Mouse (Mus musculus): ENCODE measurements around the gene Vmn1r232. TPM values are rescaled to one million over a fixed set of nuclear protein-coding genes. Genes with fewer than 3 reads are reported as not detected.

Vmn1r232 gene
- not detected in 2 replicates for polyA plus RNA-seq (2015; fragmentation: Nextera tagmentation; extraction: Ambion mirVana)

DNA sequence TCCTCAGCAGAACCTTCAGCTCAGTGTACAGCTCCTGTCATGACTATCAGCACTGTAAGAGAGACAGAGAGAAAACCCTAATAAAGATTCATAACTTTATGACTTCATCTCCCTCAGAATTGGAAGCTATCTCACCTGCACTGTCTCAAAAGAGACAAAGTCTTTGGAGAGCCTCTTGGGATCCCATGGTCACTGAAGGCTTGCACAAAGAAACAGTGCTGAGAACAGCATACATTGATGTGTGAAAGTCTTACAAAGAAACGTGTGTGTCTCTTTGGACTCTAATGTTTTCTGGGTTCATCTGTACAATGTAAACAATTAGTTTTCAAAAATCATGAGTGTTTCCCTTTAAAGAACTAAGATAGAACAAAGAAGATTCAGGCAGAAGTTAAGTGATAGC lies at the start of gene Vmn1r232:
TSS of gene Vmn1r232 (minus strand) at position 101 of the 400 bp plus-strand sequence.
- no peaks in the 10 kb centered on the region for H3K9me3 ChIP-seq
- no peaks in the 10 kb centered on the region for H3K27me3 ChIP-seq
- no peak for ATAC-seq (replicated peaks)
- no peak within 1 kb of the TSS for H3K4me3 ChIP-seq
- no peak within 1 kb of the TSS for H3K9ac ChIP-seq (replicated peaks)
- no peak within 1 kb of the TSS for H3K4me2 ChIP-seq (replicated peaks)
- H3K36me3 ChIP-seq: no peaks in the 10 kb centered on the region
- WGBS: 57% methylated on average over 1 of the region's 1 CpGs
- no peaks in the 10 kb centered on the region for H3K4me1 ChIP-seq
- H3K27ac ChIP-seq (replicated peaks): no peak within 1 kb of the TSS

DNA sequence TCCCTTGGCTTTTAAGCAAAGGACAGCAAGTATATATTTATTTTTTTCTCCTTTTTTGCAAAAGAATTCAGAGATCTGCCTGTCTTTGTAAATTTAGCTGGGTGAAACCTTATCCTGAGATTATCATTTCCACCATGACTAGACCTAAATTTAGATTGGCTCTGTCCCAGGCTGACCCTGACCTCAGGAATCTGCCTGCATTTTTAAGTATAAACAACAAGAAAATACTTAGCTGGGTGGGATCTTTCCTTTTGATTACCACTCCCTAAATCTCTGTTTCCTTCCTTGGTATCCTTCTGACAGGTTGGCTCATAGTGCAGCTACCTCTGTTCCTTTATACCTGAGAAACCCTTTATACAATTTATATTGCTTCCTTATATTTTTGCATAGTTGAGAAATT lies 47.2 kb upstream of the Vmn1r232 start:
- H3K27me3 ChIP-seq: no peaks in the 10 kb centered on the region
- no peak overlapping the region for H3K4me2 ChIP-seq (replicated peaks)
- no peak overlapping the region for H3K27ac ChIP-seq (replicated peaks)
- H3K4me3 ChIP-seq: no peak overlapping the region
- no peaks in the 10 kb centered on the region for H3K4me1 ChIP-seq
- H3K9ac ChIP-seq (replicated peaks): no peak overlapping the region
- H3K9me3 ChIP-seq: no peaks in the 10 kb centered on the region
- ATAC-seq (replicated peaks): no peak
- peaks cover 81% of the 10 kb centered on the region for H3K36me3 ChIP-seq

DNA sequence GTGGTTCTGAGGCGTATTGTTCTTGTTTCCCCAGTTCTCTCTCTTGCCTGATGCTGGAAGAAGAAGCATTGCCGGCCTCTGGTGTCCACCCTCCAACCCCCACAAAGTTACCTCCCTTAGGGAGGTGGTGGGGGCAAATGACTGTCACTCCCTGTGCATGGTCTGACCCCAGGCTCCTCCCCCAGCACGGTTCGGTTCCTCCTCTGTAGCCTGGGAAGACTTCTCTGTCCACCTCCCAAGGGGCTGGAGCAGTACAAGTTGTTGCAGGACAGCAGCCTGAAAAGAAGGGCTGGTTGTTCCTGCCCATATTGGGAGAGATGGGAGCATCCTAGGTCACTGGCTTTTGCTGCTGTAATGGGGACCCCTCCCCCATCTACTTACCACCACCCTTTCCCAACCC lies 45.9 kb upstream of the Vmn1r232 start:
- H3K27me3 ChIP-seq: no peaks in the 10 kb centered on the region
- H3K27ac ChIP-seq (replicated peaks): no peak overlapping the region
- H3K9me3 ChIP-seq: no peaks in the 10 kb centered on the region
- no peaks in the 10 kb centered on the region for H3K4me1 ChIP-seq
- ATAC-seq (replicated peaks): 0 out of 2 replicates have a peak, but pooled peaks have one; percentile 15
- H3K36me3 ChIP-seq: peaks cover 94% of the 10 kb centered on the region
- no peak overlapping the region for H3K4me2 ChIP-seq (replicated peaks)
- no peak overlapping the region for H3K4me3 ChIP-seq
- 89% methylated on average over 4 of the region's 4 CpGs for WGBS
- no peak overlapping the region for H3K9ac ChIP-seq (replicated peaks)

DNA sequence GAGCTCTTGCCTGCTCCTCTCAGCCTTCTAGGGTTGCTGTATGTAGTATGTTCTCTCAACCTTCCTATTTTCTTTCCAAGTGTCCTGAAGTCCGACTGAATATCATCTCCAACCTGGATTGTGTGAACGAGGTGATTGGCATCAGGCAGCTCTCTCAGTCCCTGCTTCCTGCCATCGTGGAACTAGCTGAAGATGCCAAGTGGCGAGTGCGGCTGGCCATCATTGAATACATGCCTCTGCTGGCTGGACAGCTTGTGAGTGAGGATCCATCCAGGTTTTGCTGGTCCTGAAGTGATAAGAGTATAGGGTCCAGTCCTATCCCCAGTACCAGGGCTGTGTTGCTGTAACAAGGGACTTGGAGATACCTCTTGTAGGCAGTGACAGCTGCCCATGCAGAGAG lies 40.9 kb upstream of the Vmn1r232 start:
- Histone ChIP-seq H3K4me2 (replicated peaks) (no peak overlapping the region), H3K27me3 (no peaks in the 10 kb centered on the region), H3K9me3 (no peaks in the 10 kb centered on the region), H3K36me3 (peaks cover 99% of the 10 kb centered on the region), H3K9ac (replicated peaks) (no peak overlapping the region), H3K4me1 (no peaks in the 10 kb centered on the region), H3K27ac (replicated peaks) (no peak overlapping the region), H3K4me3 (no peak overlapping the region)
- ATAC-seq (replicated peaks): no peak
- 96% methylated on average over 5 of the region's 5 CpGs for WGBS

DNA sequence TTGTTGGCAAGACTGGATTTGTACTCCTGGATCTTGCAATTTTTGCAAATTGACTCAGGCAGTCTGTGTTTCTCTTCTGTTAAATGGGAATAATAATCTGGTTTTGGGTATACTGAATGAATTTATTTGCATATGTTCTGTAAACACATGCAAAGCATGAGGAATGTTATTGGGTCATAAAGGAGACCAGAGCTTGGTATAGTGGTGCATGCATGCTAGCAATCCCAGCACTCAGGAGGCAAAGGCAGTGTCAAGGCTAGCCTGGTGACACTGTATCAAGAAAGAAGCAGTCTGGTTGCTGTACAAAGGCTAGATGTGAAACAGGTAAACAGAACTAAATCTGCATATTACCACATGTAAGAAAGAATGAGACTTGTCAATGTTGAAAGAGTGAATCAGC lies 27.1 kb upstream of the Vmn1r232 start:
- Histone ChIP-seq H3K27me3 (no peaks in the 10 kb centered on the region), H3K9me3 (no peaks in the 10 kb centered on the region), H3K36me3 (peaks cover under 1% of the 10 kb centered on the region), H3K4me2 (replicated peaks) (peak overlapping the region; percentile 65), H3K9ac (replicated peaks) (peak overlapping the region; percentile 81), H3K27ac (replicated peaks) (no peak overlapping the region; the same call in 1 of the 2 replicates), H3K4me1 (peaks cover 37% of the 10 kb centered on the region), H3K4me3 (peak overlapping the region; percentile 74)
- no peak for ATAC-seq (replicated peaks)

DNA sequence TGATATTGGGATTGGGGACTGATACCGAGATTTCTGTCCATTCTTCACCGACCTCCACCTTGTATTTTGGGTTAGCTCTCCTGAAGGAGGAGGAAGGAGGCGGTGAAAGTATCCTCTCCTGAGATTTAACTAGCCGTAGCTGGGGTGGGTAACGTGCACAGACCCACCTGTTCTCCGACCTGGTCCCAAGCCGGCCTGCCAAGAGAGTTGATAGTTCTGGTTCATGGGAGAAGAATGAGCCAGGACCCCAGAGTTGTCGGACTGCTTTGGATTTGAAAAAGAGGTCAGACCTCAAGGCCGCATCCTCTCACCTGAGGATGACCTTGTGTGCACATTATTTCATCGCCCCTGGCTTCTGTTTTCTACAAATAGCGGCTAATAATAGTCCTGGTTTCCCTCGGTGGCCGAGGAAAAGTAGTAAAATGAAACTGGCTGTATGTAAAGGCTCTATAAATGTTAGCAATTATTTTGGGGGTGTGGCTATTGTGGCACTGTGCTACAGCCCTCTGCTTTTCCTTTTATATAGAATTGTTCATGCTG lies 26.6 kb upstream of the Vmn1r232 start:
- Histone ChIP-seq H3K9ac (replicated peaks) (peak overlapping the region; percentile 81), H3K27ac (replicated peaks) (peak overlapping the region; percentile 98), H3K27me3 (no peaks in the 10 kb centered on the region), H3K4me1 (peaks cover 37% of the 10 kb centered on the region), H3K4me3 (peak overlapping the region; percentile 74), H3K9me3 (no peaks in the 10 kb centered on the region), H3K4me2 (replicated peaks) (peak overlapping the region; percentile 65), H3K36me3 (no peaks in the 10 kb centered on the region)
- under 1% methylated on average over 13 of the region's 13 CpGs for WGBS
- no peak for ATAC-seq (replicated peaks)

DNA sequence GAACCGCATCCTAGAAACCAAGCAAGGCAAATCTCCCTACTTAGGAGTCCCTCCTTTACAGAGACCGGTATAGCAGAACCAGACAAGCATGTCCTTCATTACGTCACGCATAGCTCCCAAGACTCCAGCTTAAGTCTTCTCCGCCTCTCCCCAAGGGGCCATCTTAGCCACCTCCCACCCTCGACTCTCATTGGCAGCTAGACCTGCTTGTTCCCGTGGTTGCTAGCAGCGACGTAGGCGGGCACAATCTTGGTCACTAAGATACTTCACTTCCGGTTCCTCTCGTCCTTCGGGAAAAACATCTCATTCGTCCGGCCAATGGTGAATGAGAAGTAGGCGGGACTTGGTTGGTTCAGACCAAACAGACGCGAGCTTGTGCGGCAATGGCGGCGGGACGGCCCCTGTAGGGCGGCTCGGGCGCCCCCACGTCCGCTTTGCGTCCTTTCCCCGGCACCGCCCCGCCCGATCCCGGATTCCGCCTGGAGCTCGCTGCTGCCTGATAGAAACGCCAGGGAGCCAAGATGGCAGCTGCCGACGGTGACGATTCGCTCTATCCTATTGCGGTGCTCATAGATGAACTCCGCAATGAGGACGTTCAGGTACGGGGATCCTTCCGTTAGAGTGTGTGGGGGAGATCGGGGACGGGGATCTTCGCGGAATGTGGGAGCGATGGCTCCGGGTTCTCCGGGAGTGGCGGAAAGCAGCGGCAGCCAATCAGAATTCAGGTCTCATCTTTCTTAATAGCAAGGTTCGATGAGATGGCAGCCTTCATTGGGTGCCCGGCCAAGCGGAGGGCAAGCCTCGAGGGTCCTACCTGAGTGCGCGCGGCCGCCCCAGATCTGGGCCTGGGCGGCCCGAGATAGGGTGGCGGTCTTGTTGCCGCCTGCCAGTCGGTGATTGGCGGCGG lies 25.7 kb upstream of the Vmn1r232 start, which contains the start of gene Ppp2r1a:
TSS of gene Ppp2r1a (plus strand) at position 327 of the 907 bp plus-strand sequence.
- Histone ChIP-seq H3K27ac (replicated peaks) (peak within 1 kb of the TSS; percentile 98), H3K9me3 (no peaks in the 10 kb centered on the region), H3K4me2 (replicated peaks) (peak within 1 kb of the TSS; percentile 65), H3K27me3 (no peaks in the 10 kb centered on the region), H3K9ac (replicated peaks) (peak within 1 kb of the TSS; percentile 81), H3K4me3 (peak within 1 kb of the TSS; percentile 74), H3K4me1 (peaks cover 37% of the 10 kb centered on the region), H3K36me3 (no peaks in the 10 kb centered on the region)
- under 1% methylated on average over 69 of the region's 69 CpGs for WGBS
- ATAC-seq (replicated peaks): peak; percentile 98

DNA sequence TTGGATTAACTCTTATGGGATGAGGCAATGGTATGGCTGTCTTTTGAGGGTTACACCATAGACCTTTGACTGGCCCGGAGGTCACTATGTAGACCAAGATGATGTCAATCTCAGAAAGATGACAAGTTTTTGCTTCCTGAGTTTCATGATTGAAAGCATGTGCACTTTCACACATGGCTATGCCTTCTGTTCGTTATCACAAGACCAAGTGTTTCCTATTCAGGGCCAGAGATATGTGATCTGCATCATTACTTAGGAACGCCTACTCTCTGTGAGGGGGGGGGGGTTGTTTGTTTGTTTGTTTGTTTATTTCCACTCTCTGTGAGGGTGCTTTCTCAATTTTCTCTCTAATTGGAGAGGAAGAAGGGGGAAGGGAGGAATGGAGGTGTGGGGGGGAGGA lies 24.7 kb upstream of the Vmn1r232 start:
- WGBS: 41% methylated on average over 3 of the region's 3 CpGs
- H3K27ac ChIP-seq (replicated peaks): peak overlapping the region; percentile 93
- peak overlapping the region; percentile 56 for H3K9ac ChIP-seq (replicated peaks)
- ATAC-seq (replicated peaks): peak; percentile 0; the same call in 1 of the 2 replicates
- no peaks in the 10 kb centered on the region for H3K27me3 ChIP-seq
- peak overlapping the region; percentile 74 for H3K4me3 ChIP-seq
- peaks cover 35% of the 10 kb centered on the region for H3K4me1 ChIP-seq
- no peaks in the 10 kb centered on the region for H3K36me3 ChIP-seq
- peak overlapping the region; percentile 51 for H3K4me2 ChIP-seq (replicated peaks)
- H3K9me3 ChIP-seq: no peaks in the 10 kb centered on the region

DNA sequence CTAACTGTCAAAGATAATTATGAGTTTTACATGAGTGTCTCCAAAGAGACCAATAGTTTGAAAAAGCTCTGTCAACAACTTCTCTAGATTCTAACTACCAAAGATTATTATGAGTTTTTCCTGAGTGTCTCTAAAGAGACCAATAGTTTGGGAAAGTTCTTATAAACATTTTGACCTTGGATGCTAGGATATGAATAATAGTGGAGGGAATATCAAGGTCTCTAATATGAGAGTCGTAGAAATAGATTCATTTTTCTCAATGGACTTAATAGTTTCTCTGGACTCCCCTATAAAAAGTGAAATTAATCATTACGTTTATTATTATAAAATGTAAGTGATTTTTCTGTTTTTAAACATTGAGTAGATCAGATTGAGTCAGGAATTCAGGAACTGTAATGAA lies 14.5 kb downstream of the Vmn1r232 start, which contains the start of gene Vmn1r231:
TSS of gene Vmn1r231 (minus strand) at position 101 of the 400 bp plus-strand sequence.
- Histone ChIP-seq H3K27me3 (no peaks in the 10 kb centered on the region), H3K36me3 (no peaks in the 10 kb centered on the region), H3K9me3 (no peaks in the 10 kb centered on the region), H3K9ac (replicated peaks) (no peak within 1 kb of the TSS), H3K4me1 (no peaks in the 10 kb centered on the region), H3K27ac (replicated peaks) (no peak within 1 kb of the TSS), H3K4me3 (no peak within 1 kb of the TSS), H3K4me2 (replicated peaks) (no peak within 1 kb of the TSS)
- ATAC-seq (replicated peaks): no peak
- 72% methylated on average over 2 of the region's 2 CpGs for WGBS

Other genes with a start within 250 kb of the Vmn1r232 start
- gene Vmn1r226, start 236.9 kb downstream of the Vmn1r232 start, polyA plus RNA-seq (2015; fragmentation: Nextera tagmentation; extraction: Ambion mirVana): not detected in 2 replicates
- not detected in 2 replicates for gene Vmn1r227, start 189.9 kb downstream of the Vmn1r232 start, polyA plus RNA-seq (2015; fragmentation: Nextera tagmentation; extraction: Ambion mirVana)
- not detected in 2 replicates for gene Vmn1r228, start 133.6 kb downstream of the Vmn1r232 start, polyA plus RNA-seq (2015; fragmentation: Nextera tagmentation; extraction: Ambion mirVana)
- gene Vmn1r229, start 108.2 kb downstream of the Vmn1r232 start, polyA plus RNA-seq (2015; fragmentation: Nextera tagmentation; extraction: Ambion mirVana): not detected in 2 replicates
- not detected in 2 replicates for gene Vmn1r230, start 79.3 kb downstream of the Vmn1r232 start, polyA plus RNA-seq (2015; fragmentation: Nextera tagmentation; extraction: Ambion mirVana)
- gene Vmn1r231, start 14.6 kb downstream of the Vmn1r232 start, polyA plus RNA-seq (2015; fragmentation: Nextera tagmentation; extraction: Ambion mirVana): not detected in 2 replicates
- gene Ppp2r1a, start 25.6 kb upstream of the Vmn1r232 start, polyA plus RNA-seq (2015; fragmentation: Nextera tagmentation; extraction: Ambion mirVana): 617 and 640 TPM in 2 replicates
- not detected in 2 replicates for gene Vmn1r233, start 76.8 kb upstream of the Vmn1r232 start, polyA plus RNA-seq (2015; fragmentation: Nextera tagmentation; extraction: Ambion mirVana)
- gene Zfp160, start 89.2 kb upstream of the Vmn1r232 start, polyA plus RNA-seq (2015; fragmentation: Nextera tagmentation; extraction: Ambion mirVana): 19.8 and 19.9 TPM in 2 replicates